Mouse (Mus musculus): Measurements from ENCODE around the gene Cr2.

DNA sequence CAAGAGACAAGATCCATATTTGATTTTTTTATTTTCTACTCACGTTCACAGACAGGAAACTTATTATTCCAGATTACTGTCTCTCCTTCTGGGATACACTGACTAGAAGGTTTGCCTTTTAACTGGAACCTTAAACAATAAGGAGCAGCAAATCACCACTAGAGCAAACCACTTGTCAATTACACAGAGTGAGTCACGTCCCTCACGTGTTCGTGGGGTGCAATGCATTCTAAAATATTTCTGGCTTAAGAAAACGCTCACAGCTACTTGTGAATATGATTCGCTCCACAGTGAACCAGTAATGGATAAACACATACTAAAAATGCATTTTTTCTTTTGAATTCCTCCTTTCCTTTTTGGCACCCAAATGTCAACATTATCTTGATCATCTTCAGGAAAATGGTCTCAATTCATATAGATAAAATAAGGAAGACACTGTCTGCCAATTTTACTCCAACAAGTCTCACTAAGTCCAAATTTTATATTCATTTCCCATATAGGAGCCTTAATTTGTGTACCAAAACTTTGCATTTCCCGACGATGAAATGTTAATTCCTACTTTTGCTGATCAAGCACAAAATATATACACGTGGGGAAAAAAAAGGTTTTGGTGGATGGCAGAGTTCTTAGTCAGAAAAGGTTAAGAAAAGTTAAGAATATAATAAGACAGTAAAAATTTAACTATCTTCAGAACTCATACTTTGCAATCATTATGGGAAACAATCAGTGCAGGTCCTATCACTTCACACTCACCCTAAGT is 11.3 kb downstream of the Cr2 start:
- no peak for TF ChIP-seq POLR2A (IDR thresholded peaks at IDR 0.05; ENCODE audit: extremely low read depth, insufficient read depth, low read length)
- no peak for TF ChIP-seq CTCF (IDR thresholded peaks at IDR 0.05; ENCODE audit: extremely low read depth, insufficient read depth, low read length)

All from cortical plate, adult 2 months (tissue).